Mouse (Mus musculus): ENCODE results near the gene Ptpro. TPM values are rescaled to one million over a fixed set of nuclear protein-coding genes. Genes with fewer than 3 reads are reported as not detected.

The Ptpro gene
- polyA plus RNA-seq, 2 experiments = 0.40 to 0.55 TPM

- DNase-seq (ENCODE audit: low read depth in 3 of 3, low spot score in 3 of 3) (no peak), ATAC-seq (ENCODE audit: insufficient read depth) (no peak)
- no peak overlapping the region for H3K4me2 ChIP-seq (ENCODE audit: low read depth)
- TF ChIP-seq EP300 (IDR thresholded peaks at IDR 0.05; ENCODE audit: low read depth) (no peak), CTCF (IDR thresholded peaks at IDR 0.05; ENCODE audit: low read depth) (no peak)
- 78% methylated on average over 14 of the region's 14 CpGs for WGBS (ENCODE audit: insufficient replicate concordance)
- H3K9me3 ChIP-seq (ENCODE audit: control insufficient read depth, low read length) = no peaks in the 10 kb centered on the region
- H3K4me3 ChIP-seq (ENCODE audit: insufficient read depth in 1 of 2, low read depth in 2 of 2, low read length in 2 of 2) = no peak overlapping the region
- H3K36me3 ChIP-seq (replicated peaks; ENCODE audit: control insufficient read depth, insufficient read depth, low read depth) = no peaks in the 10 kb centered on the region
- no peaks in the 10 kb centered on the region for H3K4me1 ChIP-seq (replicated peaks; ENCODE audit: control insufficient read depth in 2 of 2, insufficient read depth in 2 of 2, low read length in 1 of 2)
- no peaks in the 10 kb centered on the region for H3K27me3 ChIP-seq (ENCODE audit: control insufficient read depth, insufficient read depth, low read length)
- H3K27ac ChIP-seq = no peak overlapping the region
- H3K9ac ChIP-seq (replicated peaks) = no peak overlapping the region
These were observed 238.0 kb downstream of the Ptpro start for GRCm38 (mm10) chr6:137490115-137490514.

GRCm38 (mm10) chr6:137491659-137492058 lies 239.5 kb downstream of the Ptpro start:
- Histone ChIP-seq H3K36me3 (replicated peaks; ENCODE audit: control insufficient read depth, insufficient read depth, low read depth) (no peaks in the 10 kb centered on the region), H3K4me1 (replicated peaks; ENCODE audit: control insufficient read depth in 2 of 2, insufficient read depth in 2 of 2, low read length in 1 of 2) (no peaks in the 10 kb centered on the region), H3K4me2 (ENCODE audit: low read depth) (no peak overlapping the region), H3K9ac (replicated peaks) (no peak overlapping the region), H3K4me3 (ENCODE audit: insufficient read depth in 1 of 2, low read depth in 2 of 2, low read length in 2 of 2) (no peak overlapping the region), H3K27me3 (ENCODE audit: control insufficient read depth, insufficient read depth, low read length) (no peaks in the 10 kb centered on the region), H3K9me3 (ENCODE audit: control insufficient read depth, low read length) (no peaks in the 10 kb centered on the region), H3K27ac (no peak overlapping the region)
- DNase-seq (ENCODE audit: low read depth in 3 of 3, low spot score in 3 of 3) (no peak), ATAC-seq (ENCODE audit: insufficient read depth) (no peak)
- no peak for TF ChIP-seq EP300 (IDR thresholded peaks at IDR 0.05; ENCODE audit: low read depth)
- TF ChIP-seq CTCF (IDR thresholded peaks at IDR 0.05; ENCODE audit: low read depth) = no peak
- 26% methylated on average over 2 of the region's 2 CpGs for WGBS (ENCODE audit: insufficient replicate concordance)

DNA sequence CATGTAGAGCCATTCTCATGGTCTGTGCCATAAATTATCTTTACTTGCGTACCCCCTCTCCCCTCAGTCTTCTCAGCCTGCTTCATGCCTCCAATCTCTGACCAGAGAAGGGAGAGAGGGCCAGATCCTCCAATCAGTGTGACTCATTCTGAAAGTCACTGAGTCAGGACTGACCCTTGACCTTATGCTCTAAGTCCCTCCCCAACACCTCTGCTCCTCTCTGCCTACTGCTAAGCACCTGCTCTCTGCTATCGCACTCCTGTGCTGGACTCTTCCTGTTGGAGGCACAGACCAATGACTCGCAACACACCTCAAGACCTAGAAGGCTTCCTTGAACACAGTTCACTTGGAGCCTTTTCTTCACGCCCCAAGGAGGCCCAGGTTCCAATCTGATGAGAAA lies 240.5 kb downstream of the Ptpro start:
- no peak for DNase-seq (ENCODE audit: low read depth in 3 of 3, low spot score in 3 of 3)
- Histone ChIP-seq H3K9ac (replicated peaks) (no peak overlapping the region), H3K9me3 (ENCODE audit: control insufficient read depth, low read length) (no peaks in the 10 kb centered on the region), H3K27me3 (ENCODE audit: control insufficient read depth, insufficient read depth, low read length) (no peaks in the 10 kb centered on the region), H3K4me1 (replicated peaks; ENCODE audit: control insufficient read depth in 2 of 2, insufficient read depth in 2 of 2, low read length in 1 of 2) (no peaks in the 10 kb centered on the region), H3K36me3 (replicated peaks; ENCODE audit: control insufficient read depth, insufficient read depth, low read depth) (no peaks in the 10 kb centered on the region), H3K4me3 (ENCODE audit: insufficient read depth in 1 of 2, low read depth in 2 of 2, low read length in 2 of 2) (no peak overlapping the region), H3K27ac (no peak overlapping the region), H3K4me2 (ENCODE audit: low read depth) (no peak overlapping the region)
- ATAC-seq (ENCODE audit: insufficient read depth) = no peak
- 67% methylated on average over 4 of the region's 4 CpGs for WGBS (ENCODE audit: insufficient replicate concordance)
- TF ChIP-seq CTCF (IDR thresholded peaks at IDR 0.05; ENCODE audit: low read depth) = no peak
- TF ChIP-seq EP300 (IDR thresholded peaks at IDR 0.05; ENCODE audit: low read depth) = no peak

- Histone ChIP-seq H3K9me3 (ENCODE audit: control insufficient read depth, low read length) (no peaks in the 10 kb centered on the region), H3K4me3 (ENCODE audit: insufficient read depth in 1 of 2, low read depth in 2 of 2, low read length in 2 of 2) (no peak overlapping the region)
- WGBS (ENCODE audit: insufficient replicate concordance) = 73% methylated on average over 17 of the region's 17 CpGs
These were observed 241.4 kb downstream of the Ptpro start for GRCm38 (mm10) chr6:137493211-137494135.

GRCm38 (mm10) chr6:137494136-137494475 lies 242.0 kb downstream of the Ptpro start:
- ATAC-seq (ENCODE audit: insufficient read depth) = no peak
- Histone ChIP-seq H3K27ac (no peak overlapping the region), H3K36me3 (replicated peaks; ENCODE audit: control insufficient read depth, insufficient read depth, low read depth) (no peaks in the 10 kb centered on the region), H3K4me1 (replicated peaks; ENCODE audit: control insufficient read depth in 2 of 2, insufficient read depth in 2 of 2, low read length in 1 of 2) (no peaks in the 10 kb centered on the region), H3K9me3 (ENCODE audit: control insufficient read depth, low read length) (no peaks in the 10 kb centered on the region), H3K9ac (replicated peaks) (no peak overlapping the region), H3K4me3 (ENCODE audit: insufficient read depth in 1 of 2, low read depth in 2 of 2, low read length in 2 of 2) (no peak overlapping the region), H3K4me2 (ENCODE audit: low read depth) (no peak overlapping the region), H3K27me3 (ENCODE audit: control insufficient read depth, insufficient read depth, low read length) (no peaks in the 10 kb centered on the region)
- TF ChIP-seq CTCF (IDR thresholded peaks at IDR 0.05; ENCODE audit: low read depth) (no peak), EP300 (IDR thresholded peaks at IDR 0.05; ENCODE audit: low read depth) (no peak)
- DNase-seq (ENCODE audit: low read depth in 3 of 3, low spot score in 3 of 3) = no peak

More at GRCm38 (mm10) chr6:137493211-137494135, 241.4 kb downstream of the Ptpro start:
- no peaks in the 10 kb centered on the region for H3K4me1 ChIP-seq (replicated peaks; ENCODE audit: control insufficient read depth in 2 of 2, insufficient read depth in 2 of 2, low read length in 1 of 2)
- no peaks in the 10 kb centered on the region for H3K36me3 ChIP-seq (replicated peaks; ENCODE audit: control insufficient read depth, insufficient read depth, low read depth)
- H3K9ac ChIP-seq (replicated peaks) = no peak overlapping the region
- TF ChIP-seq CTCF (IDR thresholded peaks at IDR 0.05; ENCODE audit: low read depth) (no peak), EP300 (IDR thresholded peaks at IDR 0.05; ENCODE audit: low read depth) (no peak)
- no peak overlapping the region for H3K4me2 ChIP-seq (ENCODE audit: low read depth)
- DNase-seq (ENCODE audit: low read depth in 3 of 3, low spot score in 3 of 3) (no peak), ATAC-seq (ENCODE audit: insufficient read depth) (no peak)
- H3K27ac ChIP-seq = no peak overlapping the region
- H3K27me3 ChIP-seq (ENCODE audit: control insufficient read depth, insufficient read depth, low read length) = no peaks in the 10 kb centered on the region

All from liver, embryonic 14.5 days (tissue).